Mouse (Mus musculus) spleen, embryonic (tissue): ENCODE results near the gene Lmntd1.

ENCODE experiments used
- CTCF ChIA-PET: fragments of 350-600 bp; sonication (Branson Sonifier 250); formaldehyde crosslinking; loops from one replicate; lab custom pipeline; 2022; lab: Charles Lee

Gene Lmntd1

DNA sequence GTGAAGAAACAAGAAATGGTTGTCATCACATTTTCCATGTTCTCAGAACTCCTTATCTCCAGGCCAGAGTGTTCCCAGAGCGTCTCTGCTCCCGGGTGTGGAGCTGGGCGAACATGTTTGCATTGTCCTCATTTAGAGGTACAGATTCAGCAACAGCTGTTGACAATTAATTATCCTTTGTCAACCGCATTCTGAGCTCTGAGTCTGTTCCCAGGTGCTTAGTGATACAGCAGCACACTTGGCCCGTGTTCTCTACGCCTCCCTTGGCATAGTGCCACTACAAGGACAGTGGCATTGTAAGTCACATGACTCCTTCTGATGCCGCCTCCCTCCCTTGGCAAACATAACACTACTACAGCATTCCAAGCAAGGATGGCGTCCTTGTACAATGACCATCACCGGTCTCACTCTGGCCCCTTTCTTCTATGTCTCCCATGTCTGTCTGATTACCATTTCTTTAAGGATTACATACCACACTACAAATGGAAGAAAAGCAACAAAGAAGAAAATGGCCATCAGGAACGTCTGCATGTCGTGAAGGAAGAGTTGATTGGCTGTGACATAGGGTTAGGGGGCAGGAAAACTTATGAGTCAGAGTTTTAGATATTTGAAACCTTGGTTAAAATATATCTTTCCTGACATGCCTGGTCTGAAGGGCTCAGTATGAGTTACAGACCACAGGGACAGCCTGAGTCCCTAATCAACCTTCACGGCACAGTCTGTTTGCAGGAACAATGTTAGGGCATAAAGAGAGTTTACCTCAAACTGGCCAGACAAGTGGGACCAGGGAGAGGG lies 231.3 kb downstream of the Lmntd1 start:
- CTCF ChIA-PET = no interaction called here

DNA sequence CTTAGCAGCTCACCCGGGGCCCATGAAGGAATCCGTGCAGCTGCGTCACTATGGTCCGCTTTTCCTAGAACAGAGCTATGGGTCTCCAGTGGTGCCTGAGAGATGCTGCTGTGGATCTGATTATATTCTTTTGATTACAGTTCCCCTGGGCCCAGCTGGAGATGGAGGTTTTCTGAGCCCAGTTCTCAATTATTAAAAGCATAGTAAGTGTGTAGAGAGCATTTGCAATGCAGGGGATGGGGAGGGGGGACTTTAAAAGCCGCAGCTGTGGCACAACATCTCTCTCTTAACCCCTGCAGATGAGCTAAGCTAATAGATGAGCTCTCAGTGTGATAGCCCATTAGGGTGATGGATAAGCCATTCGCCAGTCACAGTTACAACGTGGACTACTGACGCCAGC lies 233.2 kb downstream of the Lmntd1 start:
- CTCF ChIA-PET = no interaction called here

DNA sequence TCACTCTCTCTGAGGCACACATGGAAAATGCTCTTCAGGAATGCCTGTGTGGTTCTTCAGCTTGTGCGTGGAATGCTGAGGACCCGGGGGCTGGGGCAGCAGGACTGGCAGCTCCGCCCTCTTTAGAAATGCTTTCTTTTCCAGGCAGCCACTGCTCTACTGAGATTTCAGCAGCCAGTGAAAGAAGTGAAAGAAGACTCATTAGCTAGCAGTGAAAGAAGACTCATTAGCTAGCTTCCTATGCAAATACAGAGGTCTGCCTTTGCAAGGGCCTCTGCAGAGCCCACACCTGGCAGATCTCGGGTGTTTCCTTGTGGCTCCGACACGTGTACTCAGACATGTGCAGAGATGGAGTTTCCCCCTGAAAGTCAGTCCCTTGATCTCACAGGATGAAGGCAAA lies 234.9 kb downstream of the Lmntd1 start:
- CTCF ChIA-PET = no interaction called here

DNA sequence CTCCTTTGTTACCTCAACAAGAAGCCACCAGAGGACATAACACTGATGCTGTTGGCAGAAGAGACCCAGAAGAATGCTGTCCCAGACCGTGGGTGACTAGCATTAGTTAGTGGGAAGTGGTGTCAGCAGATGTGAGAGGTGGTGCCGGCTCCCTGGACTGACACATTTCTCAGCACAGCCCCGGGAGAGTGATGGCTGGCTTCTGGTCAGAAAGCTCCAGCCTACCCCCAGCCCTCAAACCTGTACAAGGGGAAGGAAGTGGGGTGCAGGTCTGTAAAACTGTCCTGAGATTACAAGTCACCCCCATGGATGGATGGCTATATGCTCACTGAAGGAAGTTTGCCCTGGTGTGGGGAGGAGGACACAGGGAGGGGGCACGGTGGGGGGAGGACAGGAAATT lies 235.4 kb downstream of the Lmntd1 start:
- CTCF ChIA-PET = interaction anchor here (0.7 kb wide), 1 partner anchor 1875 kb away, joined by 4 read pairs; no protein-coding TSS in a partner anchor

DNA sequence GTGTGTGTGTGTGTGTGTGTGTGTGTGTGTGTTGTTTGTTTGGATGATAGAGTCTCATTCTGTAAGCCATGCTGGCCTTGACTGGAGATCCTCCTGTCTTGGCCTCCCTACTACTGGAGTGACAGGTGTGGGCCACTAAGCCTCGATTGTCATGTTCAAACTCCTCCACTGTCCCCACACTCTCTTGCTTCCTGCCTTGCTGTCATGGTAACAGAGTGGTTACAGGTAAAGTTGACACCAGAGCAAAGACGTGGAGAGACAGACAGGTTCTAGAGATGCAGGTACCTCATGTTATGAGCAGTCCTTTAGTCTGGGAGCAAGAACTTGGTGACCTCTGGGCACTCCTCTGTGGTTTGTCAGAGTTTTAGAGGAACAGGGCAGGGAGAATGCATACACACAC lies 239.7 kb downstream of the Lmntd1 start:
- CTCF ChIA-PET = no interaction called here

DNA sequence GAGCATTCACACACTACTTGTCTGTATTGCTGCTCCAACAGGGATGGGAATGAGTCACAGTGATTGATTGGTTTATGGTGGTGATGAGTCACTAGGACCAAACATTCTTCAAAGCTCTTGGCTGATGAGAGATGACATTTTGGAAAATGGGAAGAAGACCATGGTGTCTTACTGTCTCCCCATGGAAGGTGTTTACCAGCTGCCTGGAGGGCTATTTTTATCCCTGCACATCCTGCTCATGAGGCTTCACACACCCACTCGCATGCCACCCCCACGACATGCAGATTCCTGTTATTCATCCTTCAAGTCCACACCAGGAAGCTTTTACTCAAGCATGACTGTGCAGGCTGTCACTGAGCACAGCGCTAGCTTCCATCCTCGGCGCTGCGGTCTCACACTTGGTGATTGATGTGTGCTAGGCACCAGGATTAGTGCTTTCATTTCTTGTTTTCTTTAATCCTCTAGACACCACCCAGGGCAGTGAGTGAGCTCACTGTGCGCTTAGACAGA lies 240.4 kb downstream of the Lmntd1 start:
- CTCF ChIA-PET = no interaction called here

DNA sequence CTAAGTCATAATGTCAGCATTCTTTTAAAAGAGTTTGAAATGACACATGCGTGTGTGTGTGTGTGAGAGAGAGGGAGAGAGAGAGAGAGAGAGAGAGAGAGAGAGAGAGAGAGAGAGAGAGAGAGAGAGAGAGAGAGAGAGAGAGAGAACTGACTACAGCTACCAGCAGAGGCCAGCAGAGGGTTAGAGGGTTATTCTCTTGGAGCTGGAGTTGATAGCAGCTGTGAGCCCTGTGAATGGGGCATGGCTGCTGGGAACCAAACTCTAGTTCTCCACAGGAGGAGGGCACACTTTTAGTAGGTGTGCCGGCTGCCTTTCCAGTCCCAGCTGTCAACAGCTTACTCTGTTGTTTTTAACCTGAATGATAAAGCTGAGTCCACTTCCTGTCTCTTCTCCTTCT lies 242.1 kb downstream of the Lmntd1 start:
- CTCF ChIA-PET = interaction anchor here (0.6 kb wide), 1 partner anchor 421 kb away, joined by 3 read pairs; no protein-coding TSS in a partner anchor

DNA sequence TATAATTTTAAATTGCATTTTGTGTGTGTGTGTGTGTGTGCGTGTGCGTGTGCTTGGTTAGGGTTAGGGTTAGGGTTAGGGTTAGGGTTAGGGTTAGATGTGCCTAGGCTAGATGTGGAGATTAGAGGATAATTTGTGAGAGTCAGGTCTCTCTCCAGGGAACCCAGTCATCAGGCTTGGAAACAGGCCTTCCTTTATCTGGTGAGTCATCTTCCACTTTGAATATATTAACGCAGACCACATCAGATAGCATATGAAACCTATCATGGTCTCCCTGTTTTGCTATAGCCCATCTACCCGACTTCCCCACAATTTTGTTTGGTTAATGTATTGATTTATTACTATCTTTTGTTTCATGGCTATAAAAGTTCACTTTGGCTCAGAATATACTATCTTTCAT lies 242.5 kb downstream of the Lmntd1 start:
- CTCF ChIA-PET = no interaction called here

DNA sequence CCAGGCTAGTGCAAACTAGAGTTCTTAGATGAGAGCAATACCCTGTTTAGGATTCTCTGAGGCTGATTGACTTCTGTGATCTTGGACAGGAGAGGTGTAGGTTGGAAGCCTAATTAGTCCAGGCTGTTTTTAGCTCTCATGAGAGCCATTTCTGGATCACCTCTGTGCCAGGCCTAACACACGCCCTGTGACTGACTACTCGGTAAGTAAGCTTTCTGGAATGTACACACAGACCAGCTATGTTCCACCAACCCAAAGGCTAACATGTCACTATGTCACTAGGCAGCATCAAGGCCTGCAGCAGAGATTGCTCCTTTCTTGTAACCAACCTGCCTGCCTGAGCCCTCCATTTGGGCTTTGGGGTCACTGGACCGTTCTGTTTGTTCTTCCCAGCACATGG lies 243.8 kb downstream of the Lmntd1 start:
- CTCF ChIA-PET = no interaction called here

DNA sequence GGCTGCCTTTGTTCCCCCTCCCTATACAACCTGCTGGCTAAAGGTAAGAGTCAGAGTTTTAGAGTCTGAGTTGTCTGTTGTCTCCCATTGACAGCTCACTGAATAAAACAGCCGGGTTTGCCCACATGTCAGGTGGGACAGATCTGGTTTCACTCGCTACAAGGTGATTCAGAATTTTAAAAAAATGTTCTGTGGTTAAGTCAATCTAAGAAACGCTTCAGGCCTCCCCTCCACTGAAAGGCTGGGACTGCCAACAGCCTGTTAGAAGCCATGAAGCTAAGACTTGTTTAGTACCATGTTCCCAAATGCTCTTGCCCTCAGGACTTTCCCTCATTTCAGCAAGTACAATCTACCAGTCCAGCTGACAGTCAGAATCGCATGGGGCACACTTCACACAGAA lies 244.8 kb downstream of the Lmntd1 start:
- CTCF ChIA-PET = interaction anchor here (0.7 kb wide), 1 partner anchor 842 kb away, joined by 6 read pairs; no protein-coding TSS in a partner anchor

DNA sequence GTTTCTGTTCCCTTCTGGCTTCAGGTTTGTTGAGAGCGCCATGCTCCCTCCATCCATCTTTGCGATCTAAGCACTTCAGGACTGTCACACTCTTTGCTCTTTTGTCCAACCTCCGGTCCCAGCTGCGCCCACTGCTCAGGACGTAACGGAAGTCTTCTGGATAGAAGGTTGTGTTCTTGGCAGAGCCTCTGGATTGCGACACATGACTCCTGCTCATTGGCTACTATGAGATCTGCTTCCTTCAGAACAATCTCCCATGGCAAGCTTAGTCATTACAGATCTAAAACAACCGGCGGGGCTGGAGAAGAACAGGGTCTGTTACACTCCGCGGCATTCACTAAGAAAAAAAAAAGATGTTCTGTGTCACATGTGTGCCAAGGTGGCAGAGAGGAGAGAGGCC lies 247.6 kb downstream of the Lmntd1 start:
- CTCF ChIA-PET = no interaction called here

DNA sequence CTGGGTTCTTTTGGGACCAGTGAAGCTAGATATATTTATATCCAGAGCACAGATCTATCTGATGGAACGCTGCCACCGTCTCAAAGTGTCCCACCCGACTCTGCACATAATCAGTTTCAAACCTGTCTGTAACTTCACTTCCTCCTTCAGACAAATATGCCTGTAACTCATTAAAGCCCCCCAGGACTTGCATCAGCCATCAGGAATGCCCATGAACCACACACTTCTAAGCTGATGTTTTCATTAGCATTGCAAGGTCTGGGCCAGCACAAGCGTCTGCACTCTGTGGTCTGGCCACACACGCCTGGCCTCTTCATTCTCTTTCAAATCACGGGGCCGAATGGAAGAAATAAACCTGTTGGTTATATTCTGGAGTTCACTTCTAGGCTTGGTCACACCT lies 250.4 kb downstream of the Lmntd1 start:
- CTCF ChIA-PET = no interaction called here

DNA sequence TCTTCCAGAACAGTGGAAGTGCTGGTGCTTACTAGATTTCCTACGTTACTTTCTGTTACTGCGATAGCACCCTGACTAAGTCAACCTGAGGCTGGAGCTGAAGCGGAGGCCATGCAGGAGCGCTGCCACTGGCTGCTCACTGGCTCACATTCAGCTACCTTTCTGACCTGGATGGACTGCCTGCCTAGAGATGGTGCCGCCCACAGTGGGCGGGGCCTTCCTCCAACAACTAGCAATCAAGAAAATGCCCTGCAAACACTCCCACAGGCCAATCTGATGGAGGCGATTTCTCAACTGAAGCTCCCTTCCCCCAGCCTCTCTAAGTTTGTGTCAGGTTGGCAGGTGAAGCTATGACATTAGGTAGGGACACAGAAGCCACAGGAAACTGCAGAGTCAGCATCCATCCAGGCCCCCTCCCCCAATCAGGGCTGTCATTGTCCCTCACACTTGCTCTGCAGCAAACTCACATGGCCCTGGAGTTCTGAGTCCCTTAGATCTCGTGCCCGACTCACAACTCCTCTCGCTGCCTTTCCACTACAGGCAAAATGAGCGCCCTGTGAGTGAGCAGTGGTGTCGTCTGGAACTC lies 252.9 kb downstream of the Lmntd1 start:
- CTCF ChIA-PET = interaction anchor here (0.6 to 0.7 kb wide), 2 partner anchors 19 to 1238 kb away, joined by 4 to 5 read pairs; no protein-coding TSS in a partner anchor

DNA sequence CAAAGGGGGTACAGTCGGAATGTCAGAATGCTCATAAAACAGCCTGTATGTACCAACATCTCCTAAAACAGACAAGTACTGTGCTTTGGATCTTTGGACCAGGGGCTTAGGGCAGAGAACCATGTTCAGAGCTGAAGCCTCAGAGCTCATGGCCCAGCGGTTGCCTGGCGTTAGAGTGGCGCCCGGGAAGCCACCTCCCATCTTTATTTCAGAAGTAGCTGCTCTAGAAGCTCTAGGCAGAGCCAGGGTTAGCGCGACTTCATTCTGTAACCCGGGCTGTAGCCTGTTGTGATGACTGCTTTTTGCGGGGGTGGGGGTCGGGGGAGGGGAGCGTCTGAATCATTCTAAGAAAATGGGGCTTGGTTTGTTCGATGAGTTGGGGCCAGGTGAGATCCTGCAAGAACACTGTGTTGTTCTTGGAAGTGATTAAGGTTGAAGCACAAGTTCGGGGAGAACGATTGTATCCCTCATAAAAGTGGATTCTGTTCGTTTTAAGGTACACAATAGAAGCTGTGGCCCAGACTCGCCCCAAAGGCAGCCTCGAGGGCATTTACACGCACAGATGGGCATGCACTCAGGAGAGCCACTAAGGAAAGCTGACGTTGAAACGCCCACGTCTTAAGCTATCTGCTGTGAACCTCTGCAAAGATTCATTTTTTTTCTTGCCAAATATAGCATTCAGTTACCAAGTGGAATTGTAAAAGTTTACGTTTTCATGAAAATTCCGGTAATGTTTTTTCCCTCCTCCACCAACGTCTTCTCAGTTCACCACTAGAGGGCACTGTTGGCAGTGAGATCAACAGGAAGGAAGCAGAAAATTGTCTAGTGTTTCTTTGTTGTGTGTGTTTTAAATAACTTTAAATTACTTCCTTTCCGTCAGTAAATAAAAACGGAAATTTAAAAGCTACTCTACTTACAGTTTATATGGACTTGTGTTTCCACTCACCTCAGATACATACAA lies 254.4 kb downstream of the Lmntd1 start:
- CTCF ChIA-PET = interaction anchor here (0.5 to 1.8 kb wide), 3 partner anchors 64 to 438 kb away, joined by 3 to 5 read pairs (median 4); no protein-coding TSS in a partner anchor

DNA sequence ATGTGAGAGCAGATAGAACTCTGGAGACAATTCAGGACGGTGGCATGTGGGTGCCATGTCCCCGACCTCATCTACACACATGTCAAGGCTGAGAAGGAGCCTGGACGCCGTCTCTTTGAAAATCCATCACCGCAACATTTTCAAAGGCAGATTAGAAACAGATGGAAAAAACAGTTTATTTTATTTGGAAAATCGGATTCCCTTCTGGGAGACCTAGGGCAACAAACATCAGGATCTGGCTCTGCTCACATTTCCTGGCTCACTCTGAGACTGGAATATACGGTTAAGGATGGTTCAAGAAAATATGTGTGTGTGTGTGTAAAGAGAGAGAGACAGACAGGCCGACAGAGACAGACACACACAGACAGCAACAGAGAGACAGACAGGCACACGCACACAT lies 256.1 kb downstream of the Lmntd1 start:
- CTCF ChIA-PET = no interaction called here

DNA sequence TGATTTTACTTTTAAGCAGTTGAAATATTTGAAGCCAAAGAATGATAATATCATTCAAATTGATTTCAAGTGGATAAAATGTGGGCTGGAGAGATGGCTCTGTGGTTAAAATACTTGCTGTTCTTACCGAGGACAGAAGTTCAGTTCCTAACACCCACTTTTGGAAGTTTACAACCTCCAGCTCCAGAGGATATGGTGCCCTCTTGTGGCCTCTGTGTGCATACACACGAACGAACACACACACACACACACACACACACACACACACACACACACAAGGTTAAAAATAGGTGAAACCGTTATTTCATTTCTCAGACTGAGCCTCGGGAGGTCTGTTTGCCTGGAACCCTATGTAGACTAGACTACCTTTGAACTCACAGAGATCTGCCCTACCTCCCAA lies 260.3 kb downstream of the Lmntd1 start:
- CTCF ChIA-PET = interaction anchor here (0.7 kb wide), 2 partner anchors 63 to 715 kb away, joined by 4 to 7 read pairs; no protein-coding TSS in a partner anchor

DNA sequence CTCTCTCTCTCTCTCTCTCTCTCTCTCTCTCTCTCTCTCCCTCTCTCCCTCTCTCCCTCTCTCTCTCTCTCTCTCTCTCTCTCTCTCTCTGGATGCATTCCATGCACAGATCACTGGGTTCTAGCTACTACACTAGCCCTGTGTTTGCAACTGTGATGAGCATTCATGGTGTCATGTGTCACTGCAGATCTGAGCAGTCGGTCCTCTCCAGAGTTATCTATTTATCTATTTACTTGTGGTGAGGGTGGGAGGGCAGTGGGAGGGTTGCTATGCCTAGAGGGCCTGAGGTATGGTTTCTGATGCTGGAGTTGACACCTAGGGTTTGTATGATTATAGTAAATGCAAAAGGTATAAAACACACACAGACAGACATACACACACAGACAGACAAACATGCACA lies 261.4 kb downstream of the Lmntd1 start:
- CTCF ChIA-PET = no interaction called here

DNA sequence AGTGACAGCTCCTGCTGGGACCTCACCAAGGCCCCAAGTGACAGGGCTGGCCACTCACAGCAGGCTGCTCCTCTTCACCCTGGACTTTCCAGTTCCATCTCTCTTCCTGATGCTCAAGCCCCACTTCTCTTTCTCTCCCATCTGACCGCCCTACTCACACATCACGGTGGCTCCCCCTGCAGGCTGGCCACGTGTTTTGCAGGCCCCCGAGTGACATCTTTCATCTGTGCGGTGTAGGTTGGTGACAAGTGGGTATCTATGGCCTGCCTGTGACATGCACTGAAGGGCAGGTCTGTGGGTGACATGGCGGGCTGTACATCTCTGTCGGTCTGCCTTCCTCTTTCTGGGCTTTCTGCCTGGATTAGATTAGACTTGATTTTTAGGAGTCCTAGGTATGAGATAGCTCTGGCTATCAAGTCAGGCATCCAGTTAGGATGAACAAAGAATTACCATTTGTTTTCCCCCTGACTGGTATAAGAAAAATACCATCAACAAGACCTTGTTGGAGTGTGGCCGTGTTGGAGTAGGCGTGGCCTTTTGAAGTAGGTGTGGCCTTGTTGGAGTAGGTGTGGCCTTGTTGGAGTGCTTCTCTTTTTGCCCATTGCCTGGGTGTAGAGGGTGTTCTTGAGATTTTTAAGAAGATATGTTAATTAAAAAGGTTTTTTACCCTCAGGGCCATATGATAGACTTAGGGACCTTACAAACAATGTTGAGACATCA lies 265.8 kb downstream of the Lmntd1 start:
- CTCF ChIA-PET = interaction anchor here (0.6 kb wide), 2 partner anchors 245 to 260 kb away, joined by 3 to 6 read pairs; no protein-coding TSS in a partner anchor

DNA sequence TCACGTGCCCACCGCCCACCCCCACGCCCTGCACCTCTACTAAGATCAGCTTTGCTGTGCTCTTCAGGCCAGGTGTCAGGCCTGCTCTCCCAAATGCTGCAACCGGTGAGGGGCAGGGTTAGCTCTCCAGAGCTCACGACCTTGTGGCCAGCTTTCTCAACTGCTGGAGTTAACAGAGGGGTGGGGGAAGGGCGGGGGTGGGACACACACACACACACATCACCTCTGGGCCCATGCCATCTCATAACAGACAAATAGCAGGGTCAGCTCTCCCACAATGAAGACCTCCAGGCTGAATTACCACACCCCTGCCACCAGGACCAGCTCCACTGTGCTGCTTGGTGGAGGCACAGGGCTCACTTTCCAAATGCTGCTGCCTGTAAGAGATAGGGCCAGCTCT lies 266.5 kb downstream of the Lmntd1 start:
- CTCF ChIA-PET = interaction anchor here (0.6 kb wide), 2 partner anchors 28 to 266 kb away, joined by 3 read pairs; no protein-coding TSS in a partner anchor

DNA sequence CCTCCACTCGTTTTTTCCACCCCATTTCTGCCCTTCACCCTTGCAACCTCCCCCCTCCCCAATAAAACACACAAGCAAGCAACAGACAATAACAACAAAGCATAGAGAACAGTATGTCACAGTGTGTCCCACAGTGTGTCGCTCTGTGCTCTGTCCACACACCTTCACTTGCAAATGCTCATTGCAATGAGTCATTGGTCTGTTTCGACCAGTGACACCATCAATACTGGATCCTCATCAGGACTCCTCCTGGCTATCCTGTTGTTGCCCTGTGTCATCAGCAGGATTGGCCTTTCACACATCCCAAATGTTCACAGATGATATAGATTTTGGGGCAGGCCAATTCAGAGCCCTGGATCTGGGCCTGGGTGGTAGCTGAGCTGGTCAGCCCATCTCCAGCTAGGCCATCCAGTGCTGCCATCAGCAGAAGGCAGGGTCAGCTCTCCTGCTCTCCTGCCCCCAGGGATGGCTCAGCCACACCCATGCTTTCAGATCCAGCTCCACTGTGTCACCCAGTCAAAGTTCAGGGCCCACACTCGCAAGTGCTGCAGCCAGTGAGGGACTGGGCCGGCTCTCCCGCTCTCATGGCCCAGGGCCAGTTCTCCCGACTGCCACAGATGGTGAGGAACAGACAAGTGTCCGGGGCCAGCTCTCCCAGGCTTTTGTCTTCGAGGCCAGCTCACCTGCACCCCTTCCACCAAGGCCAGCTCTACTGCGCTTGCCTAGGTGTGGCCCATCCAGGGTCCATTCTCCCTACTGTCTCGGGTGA lies 267.1 kb downstream of the Lmntd1 start:
- CTCF ChIA-PET = interaction anchor here (0.6 kb wide), 2 partner anchors 29 to 265 kb away, joined by 3 read pairs; no protein-coding TSS in a partner anchor
